Mouse (Mus musculus): Measurements from ENCODE around the gene Klf13.

- TF ChIP-seq ZC3H11A (IDR thresholded peaks at IDR 0.05; ENCODE audit: borderline replicate concordance, low read depth, low read length) (no peak), CHD2 (IDR thresholded peaks at IDR 0.05; ENCODE audit: low read depth, low read length) (no peak), HCFC1 (IDR thresholded peaks at IDR 0.05; ENCODE audit: borderline replicate concordance, insufficient read depth, low read length) (no peak), MAFK (IDR thresholded peaks at IDR 0.05; ENCODE audit: insufficient read depth, low read depth, low read length) (no peak), ZNF384 (IDR thresholded peaks at IDR 0.05; ENCODE audit: low read depth, low read length) (no peak)
Observed at GRCm38 (mm10) chr7:63898201-63898600, 40.5 kb downstream of the Klf13 start.
